Mouse (Mus musculus): ENCODE results near the gene Asrgl1. TPM values are rescaled to one million over a fixed set of nuclear protein-coding genes. Genes with fewer than 3 reads are reported as not detected.
A peak's percentile ranks its signal among the peaks of the same experiment; 100 is the strongest.

Gene Asrgl1
- total RNA-seq, 2 experiments from 2014 or later = 115 to 139 TPM

DNA sequence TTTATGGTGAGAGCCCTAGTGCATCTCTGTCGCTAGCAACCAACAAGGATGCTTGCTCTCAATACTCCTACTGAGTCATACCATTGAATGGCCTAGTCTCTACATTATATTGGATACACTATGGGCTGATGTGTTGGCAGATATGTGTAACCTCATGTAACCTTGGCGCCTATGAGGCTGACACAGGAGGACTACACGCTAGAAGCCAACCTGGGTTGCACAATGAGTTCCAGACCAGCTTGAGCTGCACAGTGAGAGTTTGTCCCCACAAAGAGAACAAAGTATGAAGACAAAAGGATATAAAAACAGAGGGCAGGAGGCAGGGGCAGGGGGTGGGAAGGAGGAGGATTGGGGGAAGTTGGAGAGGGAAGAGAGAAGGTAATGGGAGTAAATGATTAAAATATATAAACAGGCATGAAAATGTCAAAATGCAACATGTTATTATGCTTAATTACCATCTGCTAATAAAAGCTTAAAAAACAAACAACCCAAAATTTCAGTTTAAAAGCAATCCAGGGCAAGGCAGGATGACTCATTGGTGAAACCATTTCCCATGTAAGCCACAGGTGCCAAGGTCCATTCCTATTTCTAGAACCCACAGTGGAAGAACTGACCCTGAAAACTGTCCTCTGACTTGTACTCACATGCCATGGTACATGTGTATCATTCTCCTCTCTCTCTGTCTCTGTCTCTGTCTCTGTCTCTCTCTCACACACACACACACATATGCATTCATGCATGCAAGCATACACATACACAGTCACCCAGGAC, 15.6 kb downstream of the Asrgl1 start:
- no peak overlapping the region for H3K27ac ChIP-seq
- TF ChIP-seq CTCF (IDR thresholded peaks at IDR 0.05) = no peak
- H3K4me3 ChIP-seq = no peak overlapping the region
- intact Hi-C loops (cut with DNase I) = no loop called here
- no peak for DNase-seq (ENCODE audit: extremely low spot score in 1 of 2, low spot score in 2 of 2)

DNA sequence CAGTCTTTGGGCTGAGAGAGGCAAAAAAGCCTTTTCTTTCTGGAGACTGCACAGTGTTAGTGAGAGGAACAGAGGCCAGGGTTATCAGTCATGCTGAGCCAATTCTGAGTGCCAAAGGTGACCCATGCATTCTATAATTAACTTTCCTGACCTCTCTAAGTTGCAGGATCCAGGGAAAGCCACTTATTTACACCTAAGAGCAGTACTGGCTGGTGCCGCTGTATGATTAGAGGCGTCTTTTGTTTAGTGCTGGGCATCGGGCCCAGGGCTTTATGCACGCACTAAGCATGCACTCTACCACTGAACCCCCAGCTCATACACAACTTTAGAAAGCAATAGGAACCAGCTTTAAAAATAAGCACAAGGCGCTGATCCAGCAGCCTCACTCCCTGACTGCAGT, 18.2 kb downstream of the Asrgl1 start:
- no peak overlapping the region for H3K4me3 ChIP-seq
- no peak overlapping the region for H3K27ac ChIP-seq
- TF ChIP-seq CTCF (IDR thresholded peaks at IDR 0.05) = no peak
- no peak for DNase-seq (ENCODE audit: extremely low spot score in 1 of 2, low spot score in 2 of 2)
- intact Hi-C loops (cut with DNase I) = no loop called here

DNA sequence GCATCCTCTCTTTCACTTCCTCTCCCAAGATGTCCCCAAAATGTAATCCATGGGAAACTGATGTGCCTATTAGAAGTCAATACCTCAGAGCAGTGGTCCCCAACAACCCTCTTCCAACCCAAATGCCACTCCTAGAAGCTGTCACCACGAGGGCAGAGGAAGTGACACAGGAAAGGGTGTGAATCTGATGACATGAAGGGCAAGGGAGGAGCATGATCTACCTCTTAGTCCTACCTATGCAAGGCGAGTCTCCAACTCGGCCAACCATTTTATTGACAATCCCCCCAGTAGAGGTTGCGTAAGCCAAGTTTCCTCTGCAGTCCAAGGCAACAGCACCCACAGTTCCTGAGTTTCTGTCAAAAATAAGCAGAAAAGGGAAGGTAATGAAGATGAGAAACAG, 19.2 kb downstream of the Asrgl1 start:
- intact Hi-C loops (cut with DNase I) = no loop called here
- no peak for DNase-seq (ENCODE audit: extremely low spot score in 1 of 2, low spot score in 2 of 2)
- H3K4me3 ChIP-seq = no peak overlapping the region

DNA sequence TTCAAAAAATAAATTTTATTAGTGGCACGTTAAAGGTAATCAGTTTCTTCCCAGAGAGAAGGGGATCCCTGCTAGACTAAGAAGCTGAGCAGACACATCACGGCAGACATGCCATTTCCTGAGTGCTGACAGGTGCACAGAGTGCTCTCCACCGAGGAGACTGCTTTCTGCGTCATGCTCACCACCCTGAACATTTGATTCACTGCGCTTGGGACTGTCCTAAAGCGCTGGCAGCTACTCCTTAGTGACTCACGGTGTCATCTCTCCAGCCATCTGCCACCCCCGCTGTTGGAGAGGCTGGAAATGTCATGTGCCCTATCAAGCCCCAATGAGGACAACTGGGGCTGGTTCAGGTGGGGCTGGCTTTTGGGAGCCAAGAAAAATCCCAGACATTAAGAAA, 23.4 kb downstream of the Asrgl1 start:
- TF ChIP-seq CTCF (IDR thresholded peaks at IDR 0.05) = no peak
- no peak overlapping the region for H3K27ac ChIP-seq
- DNase-seq (ENCODE audit: extremely low spot score in 1 of 2, low spot score in 2 of 2) = no peak
- no peak overlapping the region for H3K4me3 ChIP-seq
- intact Hi-C loops (cut with DNase I) = loop anchor here (5.0 kb wide), 2 partner anchors 255 to 270 kb away; no protein-coding TSS in a partner anchor

More for the DNA sequence above, 19.2 kb downstream of the Asrgl1 start:
- H3K27ac ChIP-seq = no peak overlapping the region
- TF ChIP-seq CTCF (IDR thresholded peaks at IDR 0.05) = no peak

DNA sequence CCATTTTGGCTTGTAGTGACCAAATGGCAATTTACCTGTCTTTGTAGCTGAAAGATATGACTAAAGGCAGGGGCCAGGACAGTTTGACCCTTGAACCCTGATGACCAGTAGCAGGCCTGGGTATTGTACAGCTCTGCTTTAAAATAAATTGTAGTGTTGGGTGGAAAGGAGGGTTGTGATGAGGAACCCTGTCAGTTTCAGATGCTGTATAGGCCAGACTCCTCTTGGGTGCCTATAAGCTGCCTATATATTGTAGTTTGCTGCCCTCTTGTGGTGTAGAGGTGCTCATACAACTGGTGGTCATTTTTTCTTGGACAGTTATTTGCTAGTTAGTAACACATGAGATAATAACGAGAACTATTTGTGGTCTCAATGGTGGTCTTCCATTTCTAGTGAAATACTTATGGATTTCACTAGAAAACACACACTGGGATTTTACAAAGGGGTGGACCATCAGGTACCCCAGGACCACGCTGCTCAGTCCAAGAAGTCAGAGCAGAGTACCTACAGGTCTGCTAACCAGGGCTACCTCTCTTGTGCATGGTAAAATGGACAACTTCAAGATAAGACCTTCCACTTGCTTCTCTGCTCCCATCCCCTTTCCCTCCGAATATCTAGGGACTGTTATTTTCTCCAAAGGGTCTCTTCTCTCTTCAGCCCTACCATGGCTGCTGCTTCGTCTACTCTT, 25.1 kb downstream of the Asrgl1 start:
- intact Hi-C loops (cut with DNase I) = loop anchor here (2.0 to 5.0 kb wide), 3 partner anchors 118 to 268 kb away; no protein-coding TSS in a partner anchor
- H3K4me3 ChIP-seq = no peak overlapping the region
- no peak overlapping the region for H3K27ac ChIP-seq
- peak in 1 of 2 experiments; percentile 41 for DNase-seq (ENCODE audit: extremely low spot score in 1 of 2, low spot score in 2 of 2)
- peak; percentile 88 for TF ChIP-seq CTCF (IDR thresholded peaks at IDR 0.05)

DNA sequence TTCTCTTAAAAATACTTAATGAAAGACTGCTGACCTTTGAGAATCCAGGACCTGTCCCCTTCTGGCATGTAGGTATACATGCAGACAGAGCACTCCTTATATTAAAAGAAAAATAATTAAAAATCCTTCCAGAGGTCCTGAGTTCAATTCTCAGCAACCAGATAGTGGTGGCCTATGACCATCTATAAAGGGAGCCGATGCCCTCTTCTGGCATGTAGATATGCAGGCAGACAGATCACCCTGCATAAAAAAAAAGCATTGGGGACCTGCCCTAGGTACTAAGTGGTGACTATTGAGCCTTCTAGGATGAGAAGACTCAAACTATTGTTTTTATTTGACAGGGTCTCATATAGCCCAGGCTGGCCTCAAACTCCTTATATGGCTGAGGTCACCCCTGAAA, 26.9 kb downstream of the Asrgl1 start:
- no peak overlapping the region for H3K27ac ChIP-seq
- TF ChIP-seq CTCF (IDR thresholded peaks at IDR 0.05) = no peak
- no peak for DNase-seq (ENCODE audit: extremely low spot score in 1 of 2, low spot score in 2 of 2)
- no peak overlapping the region for H3K4me3 ChIP-seq
- intact Hi-C loops (cut with DNase I) = loop anchor here (2.0 kb wide), 1 partner anchor 132 kb away; no protein-coding TSS in a partner anchor

DNA sequence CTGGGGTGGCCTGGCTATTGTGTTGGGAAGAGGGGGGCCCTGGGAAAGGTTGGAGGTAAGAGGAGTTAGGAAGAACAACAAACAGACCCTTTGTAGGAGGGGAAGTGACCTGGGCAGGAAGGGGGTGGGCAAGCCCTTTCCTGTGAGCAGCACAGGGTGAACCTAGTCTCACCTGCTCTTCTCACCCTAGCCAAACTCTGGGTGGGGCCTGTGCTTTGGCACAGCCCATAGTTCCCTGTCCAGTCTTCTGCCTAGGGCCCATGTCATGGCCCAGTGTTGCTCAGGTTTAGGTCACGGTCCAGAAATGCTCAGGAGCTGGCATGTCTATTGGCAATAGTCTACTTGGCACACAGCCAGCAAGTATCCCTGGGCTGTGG, 28.1 kb downstream of the Asrgl1 start:
- no peak for TF ChIP-seq CTCF (IDR thresholded peaks at IDR 0.05)
- H3K27ac ChIP-seq = no peak overlapping the region
- intact Hi-C loops (cut with DNase I) = no loop called here
- H3K4me3 ChIP-seq = no peak overlapping the region
- DNase-seq (ENCODE audit: extremely low spot score in 1 of 2, low spot score in 2 of 2) = no peak

DNA sequence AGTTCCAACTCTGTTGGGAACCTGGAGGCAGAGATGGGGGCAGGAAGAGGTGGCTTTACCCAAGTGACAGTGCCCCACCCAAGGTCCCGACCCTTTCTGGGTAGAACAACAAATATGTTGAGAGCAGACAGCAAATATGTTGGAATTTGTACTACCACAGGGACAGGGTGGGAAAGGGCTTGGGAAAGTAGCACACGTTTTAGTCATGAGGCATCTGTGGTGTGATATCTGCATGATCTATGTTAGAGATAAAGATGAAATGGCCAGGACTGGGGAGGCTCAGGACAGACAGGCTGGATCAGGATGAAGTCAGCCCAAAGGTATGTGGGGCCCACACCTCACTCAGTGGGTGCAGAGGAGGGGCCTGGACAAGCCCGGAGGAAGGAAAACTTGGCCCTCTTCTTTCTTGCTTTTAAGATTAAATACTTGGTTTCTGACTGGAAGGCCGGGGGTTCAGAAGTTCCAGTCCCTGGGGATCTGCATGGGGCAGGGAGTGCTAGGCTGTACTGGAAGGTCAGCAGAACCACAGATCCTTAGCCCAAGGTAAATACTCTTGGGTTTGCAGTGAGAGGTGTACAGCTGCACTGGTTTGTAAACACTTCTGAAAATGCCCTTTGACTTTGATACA, 28.6 kb downstream of the Asrgl1 start:
- intact Hi-C loops (cut with DNase I) = no loop called here
- Histone ChIP-seq H3K4me3 (no peak overlapping the region), H3K27ac (no peak overlapping the region; the same call in 1 of the 2 replicates)
- no peak for TF ChIP-seq CTCF (IDR thresholded peaks at IDR 0.05)
- DNase-seq (ENCODE audit: extremely low spot score in 1 of 2, low spot score in 2 of 2) = no peak

DNA sequence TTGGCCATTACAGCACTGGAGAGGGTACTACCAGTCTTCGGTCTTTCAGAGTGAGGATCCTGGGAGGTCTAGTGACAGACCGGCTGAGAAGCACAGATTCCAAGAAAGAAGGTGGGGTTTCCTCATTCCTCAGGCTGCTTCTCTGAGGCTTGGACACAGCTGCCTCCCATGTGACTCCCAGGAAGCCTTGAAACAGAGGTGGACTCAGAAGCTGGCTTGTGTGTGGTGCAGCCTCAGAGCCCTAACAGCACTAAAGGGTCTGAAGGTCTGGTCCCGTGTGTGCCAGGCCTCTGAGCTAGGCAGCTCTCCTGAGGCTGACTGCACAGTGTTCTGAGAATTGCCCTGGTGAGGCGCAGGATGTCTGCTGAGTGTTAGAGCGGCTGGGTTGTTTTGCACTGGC, 29.3 kb downstream of the Asrgl1 start:
- intact Hi-C loops (cut with DNase I) = no loop called here
- Histone ChIP-seq H3K27ac (no peak overlapping the region), H3K4me3 (no peak overlapping the region)
- no peak for DNase-seq (ENCODE audit: extremely low spot score in 1 of 2, low spot score in 2 of 2)
- no peak for TF ChIP-seq CTCF (IDR thresholded peaks at IDR 0.05)

DNA sequence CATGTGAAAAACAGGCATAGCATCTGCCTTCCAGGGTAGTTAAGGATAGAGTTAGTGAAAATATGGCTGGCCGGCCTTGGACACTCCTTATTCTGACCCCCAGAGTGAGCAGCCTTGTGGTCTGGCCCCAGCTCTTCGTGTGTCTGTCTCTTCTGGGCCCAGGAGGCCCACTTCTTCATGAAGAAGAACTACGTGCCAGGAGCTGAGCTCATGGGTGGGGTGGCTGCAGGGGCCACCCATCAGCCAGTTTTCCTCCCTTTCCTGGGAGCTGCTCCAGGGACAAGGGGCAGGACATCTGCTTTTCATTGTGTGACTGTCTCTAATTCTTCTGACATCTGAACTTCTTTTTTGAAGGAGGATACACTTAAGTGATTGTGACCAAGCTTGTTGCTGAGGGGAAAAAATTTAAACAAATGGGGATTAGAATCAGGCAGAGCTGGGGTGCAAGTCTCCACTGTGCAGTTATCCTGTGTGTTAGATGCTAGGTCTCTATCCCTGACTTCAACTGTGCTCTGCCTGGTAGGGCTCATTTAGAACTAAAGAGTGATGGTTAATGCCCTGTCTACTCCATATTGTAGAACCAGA, 30.2 kb downstream of the Asrgl1 start:
- no peak for TF ChIP-seq CTCF (IDR thresholded peaks at IDR 0.05)
- intact Hi-C loops (cut with DNase I) = no loop called here

DNA sequence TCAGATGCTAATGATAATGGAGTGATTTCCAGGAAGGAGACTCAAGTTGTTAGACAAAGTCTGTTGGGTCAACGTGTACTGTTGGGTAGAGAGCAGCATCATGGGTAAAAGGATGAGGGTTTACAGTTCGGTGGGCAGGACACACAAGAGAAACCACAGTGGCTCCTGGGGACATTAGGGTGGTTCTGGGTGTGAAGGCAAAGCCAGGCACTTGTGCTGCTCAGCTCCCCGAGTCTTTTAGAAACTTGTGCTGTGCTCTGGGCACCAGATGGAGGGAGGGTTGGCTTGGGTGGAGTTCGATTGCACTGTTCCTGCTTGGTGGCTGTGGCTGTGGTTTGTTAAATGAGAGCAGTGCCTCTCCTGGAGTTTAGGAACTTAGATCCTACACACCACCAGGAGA, 31.4 kb downstream of the Asrgl1 start:
- intact Hi-C loops (cut with DNase I) = no loop called here
- no peak for DNase-seq (ENCODE audit: extremely low spot score in 1 of 2, low spot score in 2 of 2)
- no peak overlapping the region for H3K4me3 ChIP-seq
- TF ChIP-seq CTCF (IDR thresholded peaks at IDR 0.05) = no peak
- H3K27ac ChIP-seq = no peak overlapping the region

More for the DNA sequence above, 30.2 kb downstream of the Asrgl1 start:
- H3K4me3 ChIP-seq = no peak overlapping the region
- DNase-seq (ENCODE audit: extremely low spot score in 1 of 2, low spot score in 2 of 2) = no peak
- no peak overlapping the region for H3K27ac ChIP-seq

DNA sequence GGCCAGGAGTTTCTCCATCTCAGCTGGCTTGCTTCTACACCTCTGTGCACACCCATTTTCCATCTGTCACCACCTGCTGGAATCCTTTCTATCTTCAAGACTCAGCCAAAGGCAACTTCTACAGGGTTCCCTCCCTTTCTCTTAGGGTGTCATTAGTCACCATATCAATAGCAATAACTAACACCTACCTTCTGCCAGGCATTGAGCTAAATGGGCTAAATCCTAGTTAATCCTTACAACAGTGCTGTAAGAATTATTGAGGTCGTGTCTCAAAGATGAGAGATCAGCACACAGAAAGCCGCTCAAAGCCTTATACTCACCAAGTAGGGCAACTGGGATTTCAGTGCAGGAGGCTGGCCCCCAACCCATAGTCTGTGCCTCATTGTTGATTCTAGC, 34.4 kb downstream of the Asrgl1 start:
- no peak overlapping the region for H3K4me3 ChIP-seq
- DNase-seq (ENCODE audit: extremely low spot score in 1 of 2, low spot score in 2 of 2) = no peak
- H3K27ac ChIP-seq = no peak overlapping the region
- TF ChIP-seq CTCF (IDR thresholded peaks at IDR 0.05) = no peak
- intact Hi-C loops (cut with DNase I) = no loop called here
